In genomic region chr3:15074949-15075348, GRCm38 (mm10) we compare ENCODE assay signal across 28 mouse cellular contexts.
DNase-seq lines count a peak whose midpoint lies in the region; ATAC-seq and TF ChIP-seq lines count a peak whose summit lies in the region.
"Had no signal": no experiment of that assay in that cellular context is flagged by ENCODE, and none has a peak within 500 bp of the region (broad histone marks: within the 10 kb centered on the region; RNA-seq: fewer than 3 reads in every experiment).

No protein-coding gene starts in this region.

- no peak for TF ChIP-seq EP300 in liver, postnatal 0 days (IDR thresholded peaks at IDR 0.05; ENCODE audit: low read depth)

- H3K4me2 ChIP-seq in liver, embryonic 11.5 days = no peak overlapping the region
- H3K4me2 ChIP-seq in liver, postnatal 0 days (ENCODE audit: low read depth, low read length) = no peak overlapping the region
- H3K4me2 ChIP-seq in liver, embryonic 13.5 days = no peak overlapping the region
- H3K4me2 ChIP-seq in liver, embryonic 16.5 days (ENCODE audit: low read depth, low read length) = no peak overlapping the region
- H3K4me2 ChIP-seq: embryonic facial prominence, embryonic 13.5 days; embryonic facial prominence, embryonic 15.5 days; forebrain, embryonic 12.5 days had no signal

- no peaks in the 10 kb centered on the region for H3K9me3 ChIP-seq in liver, embryonic 11.5 days (ENCODE audit: control insufficient read depth, low read length)
- H3K9me3 ChIP-seq in liver, postnatal 0 days (ENCODE audit: low read length) = no peaks in the 10 kb centered on the region
- H3K9me3 ChIP-seq in liver, embryonic 13.5 days (replicated peaks) = no peaks in the 10 kb centered on the region
- H3K9me3 ChIP-seq in liver, embryonic 16.5 days (replicated peaks; ENCODE audit: control insufficient read depth, low read length) = no peaks in the 10 kb centered on the region
- H3K9me3 ChIP-seq: embryonic facial prominence, embryonic 13.5 days; embryonic facial prominence, embryonic 15.5 days; forebrain, embryonic 10.5 days; forebrain, embryonic 12.5 days; G1E had no signal

- no peaks in the 10 kb centered on the region for H3K4me1 ChIP-seq in liver, embryonic 11.5 days (replicated peaks; ENCODE audit: control insufficient read depth, insufficient read depth, low read length)
- no peaks in the 10 kb centered on the region for H3K4me1 ChIP-seq in liver, postnatal 0 days (ENCODE audit: insufficient read depth)
- 0 out of 2 replicates have a peak, but pooled peaks cover 2% of the 10 kb centered on the region for H3K4me1 ChIP-seq in liver, embryonic 13.5 days (replicated peaks)
- H3K4me1 ChIP-seq in liver, embryonic 16.5 days (ENCODE audit: control insufficient read depth, low read depth, low read length) = no peaks in the 10 kb centered on the region
- H3K4me1 ChIP-seq: embryonic facial prominence, embryonic 13.5 days; embryonic facial prominence, embryonic 15.5 days; forebrain, embryonic 10.5 days; forebrain, embryonic 12.5 days had no signal

- no peak overlapping the region for H3K9ac ChIP-seq in liver, embryonic 11.5 days (ENCODE audit: low read depth, low read length)
- H3K9ac ChIP-seq in liver, postnatal 0 days (replicated peaks) = no peak overlapping the region
- H3K9ac ChIP-seq in liver, embryonic 13.5 days = no peak overlapping the region
- no peak overlapping the region for H3K9ac ChIP-seq in liver, embryonic 16.5 days (ENCODE audit: low read depth, low read length)
- H3K9ac ChIP-seq: embryonic facial prominence, embryonic 13.5 days; embryonic facial prominence, embryonic 15.5 days; forebrain, embryonic 12.5 days had no signal

- no peaks in the 10 kb centered on the region for H3K36me3 ChIP-seq in liver, embryonic 11.5 days (ENCODE audit: control insufficient read depth, insufficient read depth, low read length)
- H3K36me3 ChIP-seq in liver, postnatal 0 days (replicated peaks; ENCODE audit: insufficient read depth, low read length) = no peaks in the 10 kb centered on the region
- no peaks in the 10 kb centered on the region for H3K36me3 ChIP-seq in liver, embryonic 13.5 days
- no peaks in the 10 kb centered on the region for H3K36me3 ChIP-seq in liver, embryonic 16.5 days (ENCODE audit: control insufficient read depth, insufficient read depth)
- H3K36me3 ChIP-seq: embryonic facial prominence, embryonic 13.5 days; embryonic facial prominence, embryonic 15.5 days; forebrain, embryonic 10.5 days; forebrain, embryonic 12.5 days; G1E had no signal

- no peaks in the 10 kb centered on the region for H3K27me3 ChIP-seq in liver, embryonic 11.5 days (replicated peaks; ENCODE audit: control insufficient read depth, insufficient read depth, low read length)
- H3K27me3 ChIP-seq in liver, postnatal 0 days (ENCODE audit: insufficient read depth, low read length) = no peaks in the 10 kb centered on the region
- H3K27me3 ChIP-seq in liver, embryonic 13.5 days = no peaks in the 10 kb centered on the region
- H3K27me3 ChIP-seq in liver, embryonic 16.5 days (ENCODE audit: control insufficient read depth, insufficient read depth, low read depth, low read length) = no peaks in the 10 kb centered on the region
- H3K27me3 ChIP-seq: CH12.LX; embryonic facial prominence, embryonic 13.5 days; embryonic facial prominence, embryonic 15.5 days; forebrain, embryonic 12.5 days; Patski had no signal

- peak; percentile 72 for ATAC-seq in liver, embryonic 11.5 days (replicated peaks; ENCODE audit: low FRiP score)
- ATAC-seq in liver, postnatal 0 days = no peak
- peak; percentile 71 for ATAC-seq in liver, embryonic 13.5 days (ENCODE audit: low read depth)
- ATAC-seq in liver, embryonic 16.5 days (ENCODE audit: low read depth) = peak; percentile 37; the same call in 1 of the 2 replicates
- peak; percentile 54 for ATAC-seq in megakaryocyte-erythroid progenitor cell, adult 5-6 weeks (replicated peaks; ENCODE audit: low FRiP score, low TSS enrichment, poor library complexity, severe bottlenecking)
- ATAC-seq: activated CD4-positive, CD25-positive, alpha-beta regulatory T cell, adult 4 months; CD4-positive, CD25-positive, alpha-beta regulatory T cell, adult 4 months; forebrain, embryonic 14.5 days; Patski had no signal

- H3K27ac ChIP-seq in liver, embryonic 11.5 days (ENCODE audit: low read depth, low read length) = no peak overlapping the region
- no peak overlapping the region for H3K27ac ChIP-seq in liver, postnatal 0 days (ENCODE audit: low read depth)
- no peak overlapping the region for H3K27ac ChIP-seq in liver, embryonic 13.5 days
- no peak overlapping the region for H3K27ac ChIP-seq in liver, embryonic 16.5 days (ENCODE audit: low read length)
- H3K27ac ChIP-seq: embryonic facial prominence, embryonic 13.5 days; embryonic facial prominence, embryonic 15.5 days; forebrain, embryonic 10.5 days; forebrain, embryonic 12.5 days had no signal

- no peak for TF ChIP-seq CTCF in liver, postnatal 0 days (IDR thresholded peaks at IDR 0.05; ENCODE audit: low read depth)

- no peak for DNase-seq in liver, embryonic 11.5 days (ENCODE audit: low spot score)
- no peak for DNase-seq in liver, postnatal 0 days
- DNase-seq in liver, embryonic 13.5 days = no peak
- no peak for DNase-seq in left cerebral cortex, adult 11 months (ENCODE audit: low spot score)
- DNase-seq in cerebellum, adult 8-10 months = no peak
- DNase-seq: adrenal gland, adult 8-10 months; adrenal gland, postnatal 14 days; adrenal gland, postnatal 36 days; B cell, adult 2 months; cerebellum, adult 11-12 months; cerebellum, adult 2 months; cerebellum, adult 9-11 months; cerebellum, postnatal 14 days; cerebellum, postnatal 36 days; embryo, embryonic 11 days had no signal

- H3K4me3 ChIP-seq in liver, embryonic 11.5 days (ENCODE audit: low read depth, low read length) = no peak overlapping the region
- H3K4me3 ChIP-seq in liver, postnatal 0 days (ENCODE audit: low read depth, low read length) = no peak overlapping the region
- no peak overlapping the region for H3K4me3 ChIP-seq in liver, embryonic 13.5 days (replicated peaks)
- H3K4me3 ChIP-seq in liver, embryonic 16.5 days (ENCODE audit: low read depth, low read length) = no peak overlapping the region
- H3K4me3 ChIP-seq: embryonic facial prominence, embryonic 13.5 days; embryonic facial prominence, embryonic 15.5 days; erythroblast, embryonic 14.5 days; forebrain, embryonic 10.5 days; forebrain, embryonic 12.5 days had no signal
